9 mouse cellular contexts compared by ENCODE assay signal in genomic region chr2:31339826-31340225, GRCm38 (mm10). TPM values are rescaled to one million over a fixed set of nuclear protein-coding genes. Genes with fewer than 3 reads are reported as not detected.
DNase-seq lines count a peak whose midpoint lies in the region; ATAC-seq and TF ChIP-seq lines count a peak whose summit lies in the region.
"Had no signal": no experiment of that assay in that cellular context is flagged by ENCODE, and none has a peak within 500 bp of the region (broad histone marks: within the 10 kb centered on the region; RNA-seq: fewer than 3 reads in every experiment).

No protein-coding gene starts in this region.

- no peak for ATAC-seq in midbrain, postnatal 0 days (ENCODE audit: low FRiP score)
- ATAC-seq in limb, embryonic 13.5 days (ENCODE audit: low FRiP score, low read depth), result no peak; the same call in 1 of the 2 replicates
- no peak for ATAC-seq in monocyte, adult 5-6 weeks (replicated peaks; ENCODE audit: insufficient number of reproducible peaks, low FRiP score, low TSS enrichment, poor library complexity, severe bottlenecking)

- 82% methylated on average over 9 of the region's 9 CpGs for WGBS in midbrain, embryonic 10.5 days
- 87% methylated on average over 9 of the region's 9 CpGs for WGBS in midbrain, postnatal 0 days
- 12% methylated on average over 9 of the region's 9 CpGs for WGBS in limb, embryonic 13.5 days

- peaks cover 12% of the 10 kb centered on the region; the same call in 1 of the 2 replicates for H3K4me1 ChIP-seq in midbrain, embryonic 10.5 days
- H3K4me1 ChIP-seq in midbrain, postnatal 0 days (ENCODE audit: insufficient read depth, low read length), result no peaks in the 10 kb centered on the region
- H3K4me1 ChIP-seq in limb, embryonic 13.5 days, result peaks cover 17% of the 10 kb centered on the region

- H3K4me3 ChIP-seq in midbrain, embryonic 10.5 days, result no peak overlapping the region
- no peak overlapping the region for H3K4me3 ChIP-seq in midbrain, postnatal 0 days (ENCODE audit: low read depth, low read length)
- H3K4me3 ChIP-seq in limb, embryonic 13.5 days, result no peak overlapping the region

- H3K27ac ChIP-seq in midbrain, embryonic 10.5 days (replicated peaks), result no peak overlapping the region
- no peak overlapping the region for H3K27ac ChIP-seq in midbrain, postnatal 0 days (ENCODE audit: low read depth, low read length)
- H3K27ac ChIP-seq in limb, embryonic 13.5 days, result no peak overlapping the region

- TF ChIP-seq CTCF in midbrain, postnatal 0 days (IDR thresholded peaks at IDR 0.05), result no peak

- DNase-seq in midbrain, embryonic 10.5 days (ENCODE audit: low spot score), result peak; percentile 39
- no peak for DNase-seq in midbrain, postnatal 0 days (ENCODE audit: low spot score)
- DNase-seq in heart, postnatal 10 days, result peak; percentile 82 to 83
- peak; percentile 43 to 74 for DNase-seq in urinary bladder, postnatal 36 days (ENCODE audit: low spot score in 2 of 2)
- DNase-seq in spleen, postnatal 36 days (ENCODE audit: low spot score in 2 of 2), result no peak
- DNase-seq in layer of hippocampus, postnatal 14 days (ENCODE audit: low spot score in 2 of 2), result no peak

- H3K4me2 ChIP-seq in midbrain, postnatal 0 days (ENCODE audit: low read depth, low read length, poor library complexity, severe bottlenecking), result no peak overlapping the region
- H3K4me2 ChIP-seq in limb, embryonic 13.5 days (replicated peaks), result 0 out of 2 replicates have a peak overlapping the region, but pooled peaks have one; percentile 20

- no peaks in the 10 kb centered on the region for H3K27me3 ChIP-seq in midbrain, embryonic 10.5 days (ENCODE audit: low read depth, poor library complexity, severe bottlenecking)
- no peaks in the 10 kb centered on the region for H3K27me3 ChIP-seq in midbrain, postnatal 0 days (ENCODE audit: insufficient read depth, low read length)
- H3K27me3 ChIP-seq in limb, embryonic 13.5 days, result 0 out of 2 replicates have a peak, but pooled peaks cover 8% of the 10 kb centered on the region

- H3K36me3 ChIP-seq in midbrain, embryonic 10.5 days, result no peaks in the 10 kb centered on the region
- H3K36me3 ChIP-seq in midbrain, postnatal 0 days (ENCODE audit: insufficient read depth, low read length), result no peaks in the 10 kb centered on the region
- no peaks in the 10 kb centered on the region for H3K36me3 ChIP-seq in limb, embryonic 13.5 days
- H3K36me3 ChIP-seq: G1E had no signal

- no peak overlapping the region for H3K9ac ChIP-seq in midbrain, postnatal 0 days (replicated peaks; ENCODE audit: low read length, poor library complexity, severe bottlenecking)
- no peak overlapping the region for H3K9ac ChIP-seq in limb, embryonic 13.5 days

- intact Hi-C loops in heart, postnatal 10 days (cut with DNase I), result no loop called here

- no peaks in the 10 kb centered on the region for H3K9me3 ChIP-seq in midbrain, embryonic 10.5 days (replicated peaks)
- no peaks in the 10 kb centered on the region for H3K9me3 ChIP-seq in midbrain, postnatal 0 days (ENCODE audit: low read length)
- H3K9me3 ChIP-seq in limb, embryonic 13.5 days, result no peaks in the 10 kb centered on the region
- H3K9me3 ChIP-seq: G1E had no signal

RNA-seq across cellular contexts. Expression of gene Hmcn2, which starts 25.6 kb away (rescaled TPM):
- 0.06 TPM in 1 of 2 replicates, not detected in the other for polyA plus RNA-seq in midbrain, embryonic 10.5 days (2016; fragmentation: Nextera tagmentation; extraction: Ambion mirVana)
- 0.60 and 1.5 TPM in 2 replicates for total RNA-seq in midbrain, postnatal 0 days (2014; rRNA removed)
- polyA plus RNA-seq in midbrain, postnatal 0 days (2015; fragmentation: Nextera tagmentation; extraction: Ambion mirVana), result 0.29 and 0.37 TPM in 2 replicates
- total RNA-seq in heart, postnatal 10 days (2021), result 10 to 100 TPM; 23.4 to 24.3 TPM
- 0.03 and 0.06 TPM in 2 replicates for polyA plus RNA-seq in limb, embryonic 13.5 days (2015; fragmentation: Nextera tagmentation; extraction: Ambion mirVana)
- total RNA-seq in layer of hippocampus, postnatal 14 days (2021), result under 1 TPM; 0.30 to 0.69 TPM
- not detected in 3 replicates for total RNA-seq in monocyte, adult 5-6 weeks (2017)
- polyA plus RNA-seq: G1E had no signal

Comparison
In these comparisons a context has a peak if more than half of its experiments do, and no peak if none do; other contexts are left out.
1. DNase-seq: peak in midbrain, embryonic 10.5 days (single experiment), heart, postnatal 10 days (2 of 2) and urinary bladder, postnatal 36 days (2 of 2); none in midbrain, postnatal 0 days (single experiment), spleen, postnatal 36 days (0 of 2) and layer of hippocampus, postnatal 14 days (0 of 2).